Mouse (Mus musculus): ENCODE measurements around the gene Csmd2.

DNA sequence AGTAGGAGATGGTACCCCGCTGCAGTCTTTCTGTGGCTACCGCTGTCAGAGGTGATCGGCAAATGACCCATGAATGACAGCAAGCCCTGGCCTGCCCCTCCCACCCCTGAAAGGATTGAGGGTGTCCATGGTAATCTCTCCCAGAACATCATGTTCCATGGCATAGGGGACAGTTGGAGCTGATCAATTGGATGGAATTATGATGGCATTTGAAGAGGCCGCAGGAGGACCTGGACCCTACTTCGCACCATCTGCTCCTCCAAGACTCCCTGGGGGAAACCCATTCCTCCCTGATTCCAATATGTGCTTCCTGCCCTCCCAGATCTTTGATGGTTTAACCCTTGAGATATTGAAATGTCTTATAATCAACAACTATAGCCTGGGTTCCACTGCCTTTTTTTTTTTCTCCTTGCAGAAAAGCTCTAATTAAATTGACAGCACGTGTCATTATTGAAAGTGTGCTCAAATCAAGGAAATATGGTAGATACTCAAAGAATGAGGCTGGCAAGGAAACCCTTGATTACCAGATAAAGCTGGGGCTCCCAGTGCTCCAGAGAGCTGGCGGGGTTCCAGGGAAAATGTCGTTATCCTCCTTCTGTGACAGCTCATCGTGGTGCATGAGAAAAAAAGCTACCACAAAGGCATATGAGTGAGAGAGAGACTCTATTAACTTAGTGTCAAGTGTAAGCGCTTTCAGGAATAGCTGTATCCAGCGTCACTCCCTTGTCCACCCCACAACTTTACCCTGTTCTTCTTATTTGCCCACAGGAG lies 145.4 kb downstream of the Csmd2 start:
- TF ChIP-seq CTCF (conservative IDR thresholded peaks at IDR 0.05; ENCODE audit: insufficient read depth, insufficient read length, low read depth, low read length) (no peak), POLR2A (IDR thresholded peaks at IDR 0.05; ENCODE audit: low read depth, low read length) (no peak)
